In the genomic region with DNA sequence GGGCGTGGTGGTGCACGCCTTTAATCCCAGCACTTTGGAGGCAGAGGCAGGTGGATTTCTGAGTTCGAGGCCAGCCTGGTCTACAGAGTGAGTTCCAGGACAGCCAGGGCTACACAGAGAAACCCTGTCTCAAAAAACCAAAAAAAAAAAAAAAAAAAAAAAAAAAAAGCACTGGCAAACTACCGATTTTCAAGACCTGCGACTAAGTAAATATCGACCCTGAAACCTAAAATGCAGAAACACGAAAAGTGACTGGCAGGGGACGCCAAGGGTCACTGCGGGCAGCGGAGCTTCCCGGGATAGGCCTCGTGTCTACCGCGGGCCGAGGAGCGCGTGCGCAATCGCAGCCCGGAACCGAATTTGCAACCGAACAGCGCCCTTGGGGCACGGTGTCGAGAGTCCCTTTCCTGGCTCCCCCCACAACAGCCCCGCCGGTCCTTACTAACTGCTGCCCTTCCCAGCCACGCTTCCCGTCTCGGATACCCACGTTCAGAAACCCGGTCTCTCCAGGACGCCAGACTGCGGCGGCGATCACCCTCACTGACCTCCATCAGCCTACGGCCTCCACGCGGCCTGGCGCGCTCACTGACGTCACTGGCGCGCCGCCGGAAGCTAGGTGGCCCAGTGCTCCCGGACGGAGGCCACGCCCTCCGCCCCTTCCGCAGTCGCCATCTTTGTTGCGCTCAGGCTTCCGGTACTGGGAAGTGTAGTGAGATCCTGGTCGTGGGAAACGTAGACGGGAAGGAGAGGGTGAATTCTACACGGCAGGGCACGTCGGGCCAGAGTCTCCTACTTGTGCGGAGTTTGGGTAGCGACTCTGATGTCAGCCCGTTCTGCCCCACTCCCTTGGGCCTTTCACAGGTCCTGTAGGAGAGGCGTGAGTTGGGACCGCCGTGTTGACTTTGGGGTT, we compare ENCODE assay signal across 8 mouse cellular contexts. TPM values are rescaled to one million over a fixed set of nuclear protein-coding genes. Genes with fewer than 3 reads are reported as not detected.
A peak's percentile ranks its signal among the peaks of the same experiment; 100 is the strongest.
DNase-seq lines count a peak whose midpoint lies in the region; ATAC-seq and TF ChIP-seq lines count a peak whose summit lies in the region.

TSS of gene Tbrg4 (minus strand) at position 590 of the 910 bp plus-strand sequence.

- H3K4me2 ChIP-seq in embryonic facial prominence, embryonic 14.5 days (ENCODE audit: low read depth, low read length) = peak within 1 kb of the TSS; percentile 83
- peak within 1 kb of the TSS; percentile 79 for H3K4me2 ChIP-seq in limb, embryonic 13.5 days (replicated peaks)
- H3K4me2 ChIP-seq in midbrain, embryonic 16.5 days (ENCODE audit: low read length) = peak within 1 kb of the TSS; percentile 80

- H3K27me3 ChIP-seq in embryonic facial prominence, embryonic 14.5 days (replicated peaks; ENCODE audit: control insufficient read depth, insufficient read depth, low read length) = no peaks in the 10 kb centered on the region
- no peaks in the 10 kb centered on the region for H3K27me3 ChIP-seq in heart, adult 2 months (ENCODE audit: control insufficient read depth, insufficient read depth, low read length)
- H3K27me3 ChIP-seq in limb, embryonic 13.5 days = no peaks in the 10 kb centered on the region
- H3K27me3 ChIP-seq in midbrain, embryonic 16.5 days (ENCODE audit: control insufficient read depth, insufficient read depth, low read depth, low read length) = no peaks in the 10 kb centered on the region

- TF ChIP-seq POLR2A in heart, adult 2 months (IDR thresholded peaks at IDR 0.05; ENCODE audit: insufficient read depth, low read depth, low read length) = peak; percentile 98

- H3K27ac ChIP-seq in embryonic facial prominence, embryonic 14.5 days (replicated peaks; ENCODE audit: low read depth, low read length) = peak within 1 kb of the TSS; percentile 87
- peak within 1 kb of the TSS; percentile 96 for H3K27ac ChIP-seq in heart, adult 2 months
- H3K27ac ChIP-seq in limb, embryonic 13.5 days = peak within 1 kb of the TSS; percentile 88
- H3K27ac ChIP-seq in midbrain, embryonic 16.5 days (ENCODE audit: low read length) = peak within 1 kb of the TSS; percentile 83

- intact Hi-C loops in heart, adult 2 months (cut with DNase I) = loop anchor here (2.0 to 10.0 kb wide), 3 partner anchors 79 to 261 kb away; partner anchors contain the start of gene Ccm2

- peak; percentile 94 for ATAC-seq in embryonic facial prominence, embryonic 14.5 days (ENCODE audit: low read depth)
- ATAC-seq in limb, embryonic 13.5 days (ENCODE audit: low FRiP score, low read depth) = peak; percentile 95
- ATAC-seq in midbrain, embryonic 16.5 days = peak; percentile 93

- H3K36me3 ChIP-seq in embryonic facial prominence, embryonic 14.5 days (ENCODE audit: control insufficient read depth, insufficient read depth, low read length) = peaks cover 39% of the 10 kb centered on the region
- H3K36me3 ChIP-seq in heart, adult 2 months (ENCODE audit: control insufficient read depth, insufficient read depth, low read length) = peaks cover 5% of the 10 kb centered on the region
- H3K36me3 ChIP-seq in limb, embryonic 13.5 days = peaks cover 36% of the 10 kb centered on the region
- H3K36me3 ChIP-seq in midbrain, embryonic 16.5 days (ENCODE audit: control insufficient read depth, insufficient read depth, low read length) = peaks cover 14% of the 10 kb centered on the region

- TF ChIP-seq EP300 in heart, adult 2 months (IDR thresholded peaks at IDR 0.05; ENCODE audit: insufficient read depth, low read depth, low read length) = peak; percentile 87

- H3K9ac ChIP-seq in embryonic facial prominence, embryonic 14.5 days (ENCODE audit: low read depth, low read length) = peak within 1 kb of the TSS; percentile 79
- peak within 1 kb of the TSS; percentile 78 for H3K9ac ChIP-seq in heart, adult 2 months (ENCODE audit: low read depth, low read length)
- H3K9ac ChIP-seq in limb, embryonic 13.5 days = peak within 1 kb of the TSS; percentile 79
- H3K9ac ChIP-seq in midbrain, embryonic 16.5 days (ENCODE audit: low read depth, low read length) = peak within 1 kb of the TSS; percentile 70

- no peak for TF ChIP-seq CTCF in heart, adult 2 months (IDR thresholded peaks at IDR 0.05)

- under 1% methylated on average over 66 of the region's 66 CpGs for WGBS in embryonic facial prominence, embryonic 14.5 days
- under 1% methylated on average over 66 of the region's 66 CpGs for WGBS in heart, adult 2 months
- WGBS in limb, embryonic 13.5 days = under 1% methylated on average over 66 of the region's 66 CpGs
- under 1% methylated on average over 65 of the region's 66 CpGs for WGBS in midbrain, embryonic 16.5 days

- DNase-seq in 3T3-L1 (ENCODE audit: low read depth, low spot score) = peak; percentile 93
- peak; percentile 82 to 83 for DNase-seq in adrenal gland, postnatal 4 days (ENCODE audit: low spot score in 2 of 2)
- DNase-seq in embryonic facial prominence, embryonic 14.5 days (ENCODE audit: low spot score) = peak; percentile 97
- DNase-seq in heart, adult 2 months = peak; percentile 94 to 96
- peak; percentile 91 to 92 for DNase-seq in kidney, adult 8-10 months
- peak; percentile 88 to 94 for DNase-seq in spleen, postnatal 10 days (ENCODE audit: low spot score in 2 of 2)

- peak within 1 kb of the TSS; percentile 68 for H3K4me3 ChIP-seq in embryonic facial prominence, embryonic 14.5 days (ENCODE audit: low read depth, low read length)
- peak within 1 kb of the TSS; percentile 65 for H3K4me3 ChIP-seq in heart, adult 2 months
- H3K4me3 ChIP-seq in limb, embryonic 13.5 days = peak within 1 kb of the TSS; percentile 77
- peak within 1 kb of the TSS; percentile 77 for H3K4me3 ChIP-seq in midbrain, embryonic 16.5 days (ENCODE audit: low read depth, low read length)

- peaks cover 6% of the 10 kb centered on the region for H3K4me1 ChIP-seq in embryonic facial prominence, embryonic 14.5 days (ENCODE audit: control insufficient read depth, insufficient read depth, low read length)
- H3K4me1 ChIP-seq in heart, adult 2 months (ENCODE audit: control insufficient read depth, insufficient read depth, low read length) = peaks cover 6% of the 10 kb centered on the region
- H3K4me1 ChIP-seq in limb, embryonic 13.5 days = peaks cover 32% of the 10 kb centered on the region
- H3K4me1 ChIP-seq in midbrain, embryonic 16.5 days (ENCODE audit: control insufficient read depth, insufficient read depth, low read length) = peaks cover 26% of the 10 kb centered on the region

- H3K79me2 ChIP-seq in heart, adult 2 months (replicated peaks; ENCODE audit: control insufficient read depth, insufficient read depth, low read length) = peaks cover 2% of the 10 kb centered on the region; the same call in 1 of the 2 replicates

- H3K9me3 ChIP-seq in embryonic facial prominence, embryonic 14.5 days (ENCODE audit: control insufficient read depth, low read length) = no peaks in the 10 kb centered on the region
- no peaks in the 10 kb centered on the region for H3K9me3 ChIP-seq in limb, embryonic 13.5 days
- no peaks in the 10 kb centered on the region for H3K9me3 ChIP-seq in midbrain, embryonic 16.5 days (replicated peaks; ENCODE audit: control insufficient read depth, low read length, poor library complexity, severe bottlenecking)

RNA-seq across cellular contexts. Expression of gene Tbrg4, which starts in this region (rescaled TPM):
- total RNA-seq in adrenal gland, postnatal 4 days (2021) = 10 to 100 TPM; 70.9 to 81.6 TPM
- polyA plus RNA-seq in embryonic facial prominence, embryonic 14.5 days (2014; fragmentation: Nextera tagmentation; extraction: Ambion mirVana) = 33.7 and 35.7 TPM in 2 replicates
- 10 to 100 TPM; 85.1 to 95.8 TPM for total RNA-seq in heart, adult 2 months (2021)
- polyA plus RNA-seq in heart, adult 2 months (2012; rRNA removed) = 110 and 131 TPM in 2 replicates
- 33.1 and 37.7 TPM in 2 replicates for polyA plus RNA-seq in limb, embryonic 13.5 days (2015; fragmentation: Nextera tagmentation; extraction: Ambion mirVana)
- 29.0 and 29.1 TPM in 2 replicates for polyA plus RNA-seq in midbrain, embryonic 16.5 days (2015; fragmentation: Nextera tagmentation; extraction: Ambion mirVana)

Comparison
In these comparisons a context has a peak if more than half of its experiments do, and no peak if none do; other contexts are left out.
1. Peak in every context shown above with its lines: DNase-seq, ATAC-seq, H3K4me3 ChIP-seq and H3K27ac ChIP-seq.